Mouse (Mus musculus): ENCODE results near the gene Ccdc189.
A peak's percentile ranks its signal among the peaks of the same experiment; 100 is the strongest.

The Ccdc189 gene

DNA sequence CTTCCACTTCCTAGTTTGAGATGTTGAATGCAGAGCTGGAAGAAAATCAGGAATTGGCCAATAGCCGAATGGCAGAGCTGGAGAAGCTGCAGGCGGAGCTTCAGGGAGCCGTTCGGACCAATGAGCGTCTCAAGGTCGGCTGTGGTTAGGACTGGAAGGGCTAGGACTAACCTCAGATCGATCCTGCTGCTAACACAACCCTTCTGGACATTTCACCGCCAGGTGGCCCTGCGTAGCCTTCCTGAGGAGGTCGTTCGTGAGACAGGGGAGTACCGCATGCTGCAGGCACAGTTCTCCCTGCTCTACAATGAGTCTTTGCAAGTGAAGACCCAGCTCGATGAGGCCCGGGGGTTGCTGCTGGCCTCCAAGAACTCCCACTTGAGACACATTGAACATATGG, 4.2 kb upstream of the Ccdc189 start:
- DNase-seq (ENCODE audit: low spot score in 2 of 2), result no peak

DNA sequence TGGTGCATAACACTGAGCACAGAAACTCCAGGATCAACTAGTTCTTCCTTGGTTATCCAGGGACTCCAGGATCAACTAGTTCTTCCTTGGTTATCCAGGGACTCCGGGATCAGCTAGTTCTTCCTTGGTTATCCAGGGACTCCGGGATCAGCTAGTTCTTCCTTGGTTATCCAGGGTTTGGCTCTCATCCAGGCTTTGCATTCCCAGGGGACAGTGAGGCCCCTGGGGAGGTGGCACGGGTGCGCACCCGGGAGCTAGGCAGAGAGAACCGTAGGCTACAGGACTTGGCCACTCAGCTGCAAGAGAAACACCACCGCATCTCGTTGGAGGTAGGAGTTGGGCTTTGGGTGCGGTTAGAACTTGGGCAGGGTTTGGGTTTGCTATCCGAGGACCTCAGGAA, 2.7 kb upstream of the Ccdc189 start:
- no peak for DNase-seq (ENCODE audit: low spot score in 2 of 2)

GRCm38 (mm10) chr7:127589637-127590036, 1.2 kb upstream of the Ccdc189 start:
- DNase-seq (ENCODE audit: low spot score in 2 of 2), result no peak

GRCm38 (mm10) chr7:127588901-127589300, 506 bp upstream of the Ccdc189 start:
- no peak for DNase-seq (ENCODE audit: low spot score in 2 of 2)

DNA sequence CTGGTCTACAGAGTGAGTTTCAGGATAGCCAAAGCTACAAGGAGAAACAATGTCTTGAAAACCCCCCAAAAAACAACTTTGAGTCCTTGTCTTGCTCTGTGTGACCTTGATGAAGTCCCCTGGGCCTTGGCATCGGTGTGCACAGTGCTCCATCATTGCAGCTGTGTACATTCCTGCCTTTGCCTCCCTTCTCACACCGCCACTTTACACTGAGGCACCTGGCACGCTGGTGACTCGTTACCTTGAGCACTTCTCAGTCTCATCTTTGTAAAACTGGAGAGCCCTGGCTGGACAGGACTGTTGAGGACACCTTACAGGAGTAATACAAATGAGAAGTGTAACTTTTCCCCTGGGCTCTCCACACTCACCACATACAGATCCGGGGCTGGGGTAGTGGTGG, 1.2 kb downstream of the Ccdc189 start:
- no peak for DNase-seq (ENCODE audit: low spot score in 2 of 2)

GRCm38 (mm10) chr7:127586149-127586548, 2.2 kb downstream of the Ccdc189 start:
- no peak for DNase-seq (ENCODE audit: low spot score in 2 of 2)

DNA sequence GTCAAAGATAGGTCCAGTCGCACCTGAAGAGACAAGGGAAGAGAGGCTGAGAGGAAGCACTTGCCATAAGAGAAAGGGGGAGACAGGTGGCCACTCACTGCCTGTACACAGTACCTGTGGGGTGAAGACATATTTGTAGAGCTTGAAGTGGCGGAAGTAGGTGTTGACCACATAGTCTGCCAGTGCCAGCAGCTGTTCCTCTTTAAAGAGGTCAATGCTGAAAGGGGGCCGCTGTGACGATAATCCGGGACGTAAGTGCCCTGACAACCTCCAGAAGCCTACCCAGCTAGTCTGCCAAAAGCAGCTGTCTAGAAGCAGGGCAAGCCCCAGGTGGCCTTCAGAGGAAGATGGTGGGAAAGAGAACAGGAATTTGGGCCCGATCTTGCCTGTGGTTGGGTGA, 3.4 kb downstream of the Ccdc189 start:
- peak; percentile 28 to 48 for DNase-seq (ENCODE audit: low spot score in 2 of 2)

DNA sequence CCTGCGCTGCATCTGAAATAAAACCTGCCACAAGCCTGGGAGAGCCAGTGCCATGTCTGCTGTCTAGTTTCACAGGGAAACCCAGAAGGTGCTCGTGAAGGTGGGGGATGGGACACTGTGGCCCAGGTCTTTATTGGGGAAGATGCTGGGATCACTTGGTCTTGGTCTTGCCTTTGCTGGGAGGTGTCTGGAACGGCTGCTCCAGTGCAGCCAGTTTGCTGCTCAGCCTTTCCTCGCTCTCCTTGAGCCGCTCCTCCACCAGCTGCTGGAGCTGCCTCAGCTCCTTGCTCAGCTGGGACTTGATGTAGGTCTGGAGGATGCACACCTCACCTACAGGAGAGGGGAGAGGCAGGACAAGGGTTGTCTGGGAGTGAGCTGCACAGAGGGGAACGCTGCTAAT, 5.1 kb downstream of the Ccdc189 start:
- no peak for DNase-seq (ENCODE audit: low spot score in 2 of 2)

DNA sequence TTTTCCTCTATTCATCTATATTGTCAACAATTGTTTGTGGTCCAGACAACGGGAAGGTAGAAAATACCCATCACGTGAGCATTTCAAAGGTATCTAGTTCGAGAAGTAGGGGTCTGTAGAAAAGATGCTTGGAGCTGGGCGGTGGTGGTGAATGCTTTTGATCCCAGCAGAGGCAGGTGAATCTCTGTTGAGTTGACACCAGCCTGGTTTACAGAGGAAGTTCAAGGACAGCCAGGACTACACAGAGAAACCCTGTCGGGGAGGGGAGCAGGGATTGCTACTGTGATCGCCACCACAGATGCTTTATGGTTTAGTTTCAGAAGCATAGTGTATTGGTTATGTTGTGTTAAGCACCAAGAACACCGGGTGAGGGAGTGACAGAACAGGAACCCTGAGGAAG, 14.3 kb downstream of the Ccdc189 start:
- no peak for DNase-seq (ENCODE audit: low spot score in 2 of 2)

- DNase-seq (ENCODE audit: low spot score in 2 of 2), result no peak
Observed at GRCm38 (mm10) chr7:127573503-127574008, 14.8 kb downstream of the Ccdc189 start.

DNA sequence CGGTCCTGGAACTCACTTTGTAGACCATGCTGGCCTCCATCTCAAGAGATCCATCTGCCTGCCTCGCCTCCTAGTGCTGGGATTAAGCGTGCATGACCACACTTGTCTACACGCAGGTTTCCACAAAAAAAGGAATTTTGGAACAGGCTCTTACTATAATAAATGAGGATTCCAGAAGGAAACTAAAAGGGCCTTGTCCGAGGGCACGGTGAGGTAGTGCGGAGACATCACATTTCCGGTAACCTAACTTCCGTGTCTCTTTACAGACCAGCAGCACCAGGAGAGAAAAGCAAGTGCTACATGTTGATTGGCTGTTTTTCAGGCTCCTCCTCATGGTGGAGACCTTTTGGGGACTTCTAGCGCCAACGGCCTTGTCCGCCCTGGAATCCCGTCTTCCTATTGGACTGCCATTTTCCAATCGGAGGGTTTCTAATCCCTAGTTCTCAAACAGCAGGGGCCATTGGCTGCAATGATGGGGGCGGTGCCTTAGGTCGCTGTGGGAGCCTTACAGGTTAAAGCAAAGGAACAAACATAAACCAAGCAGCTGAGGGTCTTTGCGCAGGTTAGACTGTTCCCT, 15.4 kb downstream of the Ccdc189 start, which contains the start of gene Phkg2:
TSS of gene Phkg2 (plus strand) at position 446 of the 577 bp plus-strand sequence.
- peak; percentile 93 for DNase-seq (ENCODE audit: low spot score in 2 of 2)

GRCm38 (mm10) chr7:127564381-127565150, 23.8 kb downstream of the Ccdc189 start:
- DNase-seq (ENCODE audit: low spot score in 2 of 2), result no peak

- DNase-seq (ENCODE audit: low spot score in 2 of 2), result no peak
Observed at GRCm38 (mm10) chr7:127561340-127561858, 27.0 kb downstream of the Ccdc189 start, which contains the start of gene Tmem265. Gene Tmem265, plus strand, starts transcription at chr7:127561390.

GRCm38 (mm10) chr7:127560580-127560979, 27.8 kb downstream of the Ccdc189 start:
- DNase-seq (ENCODE audit: low spot score in 2 of 2), result no peak

- no peak for DNase-seq (ENCODE audit: low spot score in 2 of 2)
Observed at GRCm38 (mm10) chr7:127551558-127551957, 36.8 kb downstream of the Ccdc189 start.

DNA sequence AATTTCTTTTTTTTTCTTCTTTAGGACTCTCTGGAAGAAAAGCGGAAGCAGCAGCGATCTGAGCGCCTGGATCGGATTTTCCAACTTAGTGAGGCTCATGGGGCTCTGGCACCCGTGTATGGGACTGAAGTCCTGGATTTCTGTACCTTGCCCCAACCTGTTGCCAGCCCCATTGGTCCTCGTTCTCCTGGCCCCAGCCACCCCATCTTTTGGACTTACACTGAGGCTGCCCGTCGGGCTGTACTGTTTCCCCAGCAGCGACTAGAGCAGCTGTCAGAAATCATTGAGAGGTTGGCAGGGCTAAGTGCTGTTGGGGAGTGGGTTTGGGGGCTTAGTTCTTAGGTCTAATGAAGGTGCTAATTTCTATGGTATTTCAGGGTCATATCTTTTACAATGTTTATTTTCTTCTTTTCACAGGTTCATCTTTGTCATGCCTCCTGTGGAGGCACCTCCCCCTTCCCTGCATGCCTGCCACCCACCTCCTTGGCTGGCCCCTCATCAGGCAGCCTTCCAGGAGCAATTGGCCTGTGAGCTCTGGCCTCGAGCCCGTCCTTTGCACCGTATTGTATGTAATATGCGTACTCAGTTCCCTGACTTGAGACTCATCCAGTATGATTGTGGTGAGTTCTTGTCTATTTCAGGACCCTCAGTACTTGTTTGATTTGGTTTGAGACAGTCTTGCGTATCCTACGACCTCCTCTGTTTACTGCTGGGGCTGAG, 39.1 kb downstream of the Ccdc189 start:
- DNase-seq (ENCODE audit: low spot score in 2 of 2), result no peak

GRCm38 (mm10) chr7:127541671-127542070, 46.7 kb downstream of the Ccdc189 start:
- DNase-seq (ENCODE audit: low spot score in 2 of 2), result no peak

Measured in natural killer cell, adult 2 months (primary cell).